Mouse (Mus musculus) urinary bladder, postnatal 25 days (tissue): ENCODE measurements around the gene Ireb2.
"Not testable (repeated sequence)": the region's sequence is repeated elsewhere in the genome, so short reads cannot be mapped to it uniquely, and the experiment has no call there.

ENCODE experiments used
- DNase-seq: peaks from one replicate; pipeline ENCODE4 v3.0.0; 2022; ENCODE audit warnings: low spot score

Ireb2 gene

GRCm38 (mm10) chr9:54863363-54864281 lies at the start of gene Ireb2:
Ireb2 (plus strand) TSS chr9:54863789.
- DNase-seq: peak; percentile 99

GRCm38 (mm10) chr9:54816508-54817201 lies 46.9 kb upstream of the Ireb2 start:
- no peak for DNase-seq

GRCm38 (mm10) chr9:54821442-54822100 lies 42.0 kb upstream of the Ireb2 start:
- no peak for DNase-seq

- no peak for DNase-seq
These were observed 33.8 kb upstream of the Ireb2 start for GRCm38 (mm10) chr9:54829760-54830159.

- DNase-seq: peak; percentile 23
These were observed 33.0 kb upstream of the Ireb2 start for GRCm38 (mm10) chr9:54830624-54831023.

GRCm38 (mm10) chr9:54833831-54834230 lies 29.8 kb upstream of the Ireb2 start:
- DNase-seq: no peak

- DNase-seq: not testable (repeated sequence)
These were observed 27.5 kb upstream of the Ireb2 start for GRCm38 (mm10) chr9:54835951-54836717.

GRCm38 (mm10) chr9:54837835-54838234 lies 25.8 kb upstream of the Ireb2 start:
- DNase-seq: no peak

- DNase-seq: no peak
These were observed 23.4 kb upstream of the Ireb2 start for GRCm38 (mm10) chr9:54840145-54840544.

- DNase-seq: no peak
These were observed 21.3 kb upstream of the Ireb2 start for GRCm38 (mm10) chr9:54842311-54842710.

GRCm38 (mm10) chr9:54843887-54844286 lies 19.7 kb upstream of the Ireb2 start:
- no peak for DNase-seq

- DNase-seq: no peak
These were observed 18.9 kb upstream of the Ireb2 start for GRCm38 (mm10) chr9:54844556-54845176.

GRCm38 (mm10) chr9:54848203-54848602 lies 15.4 kb upstream of the Ireb2 start:
- no peak for DNase-seq

GRCm38 (mm10) chr9:54853036-54853435 lies 10.6 kb upstream of the Ireb2 start:
- DNase-seq: not testable (repeated sequence)

- no peak for DNase-seq
These were observed 10.0 kb upstream of the Ireb2 start for GRCm38 (mm10) chr9:54853619-54854018.

GRCm38 (mm10) chr9:54855638-54856037 lies 8.0 kb upstream of the Ireb2 start:
- DNase-seq: no peak

GRCm38 (mm10) chr9:54856121-54856520 lies 7.5 kb upstream of the Ireb2 start:
- no peak for DNase-seq

- no peak for DNase-seq
These were observed 6.1 kb upstream of the Ireb2 start for GRCm38 (mm10) chr9:54857474-54857873.

- DNase-seq: no peak
These were observed 3.1 kb upstream of the Ireb2 start for GRCm38 (mm10) chr9:54860526-54860925.

GRCm38 (mm10) chr9:54878759-54879158 lies 15.2 kb downstream of the Ireb2 start:
- no peak for DNase-seq

- DNase-seq: no peak
These were observed 28.5 kb downstream of the Ireb2 start for GRCm38 (mm10) chr9:54892111-54892510.
